In the genomic region with DNA sequence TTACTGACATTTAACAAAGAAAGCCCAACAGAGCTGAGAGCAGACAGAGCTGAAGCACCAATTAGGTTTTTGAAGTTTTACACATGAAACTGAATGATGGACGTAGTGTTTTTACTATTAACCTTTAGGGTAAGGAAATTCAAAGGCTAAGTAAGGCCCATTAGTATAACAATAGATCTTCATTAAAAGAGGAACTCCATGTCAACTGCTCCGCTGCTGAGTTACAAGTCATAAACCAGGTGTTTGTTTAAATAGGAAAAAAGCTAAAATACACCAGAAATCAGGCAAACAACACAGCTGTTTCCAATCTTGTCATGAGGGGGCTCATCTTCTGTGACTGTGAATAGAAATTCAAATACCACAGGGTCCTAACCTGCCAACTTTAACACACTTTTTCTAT, we compare ENCODE assay signal across 8 mouse cellular contexts. TPM values are rescaled to one million over a fixed set of nuclear protein-coding genes. Genes with fewer than 3 reads are reported as not detected.
DNase-seq lines count a peak whose midpoint lies in the region; ATAC-seq and TF ChIP-seq lines count a peak whose summit lies in the region.
"Had no signal": no experiment of that assay in that cellular context is flagged by ENCODE, and none has a peak within 500 bp of the region (broad histone marks: within the 10 kb centered on the region; RNA-seq: fewer than 3 reads in every experiment).

No protein-coding gene starts in this region.

- no peak for DNase-seq in lung, postnatal 0 days (ENCODE audit: low spot score)
- no peak for DNase-seq in liver, embryonic 14.5 days (ENCODE audit: low read depth in 3 of 3, low spot score in 3 of 3)
- DNase-seq in stomach, postnatal 0 days (ENCODE audit: low spot score): no peak
- no peak for DNase-seq in embryo, embryonic 11 days
- DNase-seq in spleen, adult 12 weeks (ENCODE audit: low spot score): no peak
- DNase-seq: right cerebral cortex, postnatal 4 days had no signal

- H3K36me3 ChIP-seq in lung, embryonic 16.5 days (ENCODE audit: control insufficient read depth, insufficient read depth, low read length): no peaks in the 10 kb centered on the region
- H3K36me3 ChIP-seq in lung, postnatal 0 days (ENCODE audit: insufficient read depth, low read length): no peaks in the 10 kb centered on the region
- no peaks in the 10 kb centered on the region for H3K36me3 ChIP-seq in forebrain, embryonic 16.5 days (ENCODE audit: control insufficient read depth, insufficient read depth)
- H3K36me3 ChIP-seq in liver, embryonic 14.5 days (replicated peaks; ENCODE audit: control insufficient read depth, insufficient read depth, low read depth): no peaks in the 10 kb centered on the region; the same call in 1 of the 2 replicates
- H3K36me3 ChIP-seq in stomach, postnatal 0 days (ENCODE audit: control insufficient read depth, insufficient read depth, low read length): no peaks in the 10 kb centered on the region

- no peak for TF ChIP-seq EP300 in lung, postnatal 0 days (IDR thresholded peaks at IDR 0.05)
- no peak for TF ChIP-seq EP300 in liver, embryonic 14.5 days (IDR thresholded peaks at IDR 0.05; ENCODE audit: low read depth)
- TF ChIP-seq EP300 in stomach, postnatal 0 days (optimal IDR thresholded peaks at IDR 0.05): no peak

- no peak overlapping the region for H3K4me3 ChIP-seq in lung, embryonic 16.5 days (ENCODE audit: low read length)
- H3K4me3 ChIP-seq in lung, postnatal 0 days (ENCODE audit: low read depth, low read length): no peak overlapping the region
- H3K4me3 ChIP-seq in forebrain, embryonic 16.5 days (replicated peaks; ENCODE audit: low read length): peak overlapping the region; percentile 96
- H3K4me3 ChIP-seq in liver, embryonic 14.5 days (ENCODE audit: insufficient read depth in 1 of 2, low read depth in 2 of 2, low read length in 2 of 2): peak overlapping the region; percentile 88 to 93; a peak in 3 of 4 replicates
- H3K4me3 ChIP-seq in stomach, postnatal 0 days (ENCODE audit: low read depth, low read length): no peak overlapping the region

- no peaks in the 10 kb centered on the region for H3K27me3 ChIP-seq in lung, embryonic 16.5 days (ENCODE audit: control insufficient read depth, insufficient read depth, low read depth, low read length)
- H3K27me3 ChIP-seq in lung, postnatal 0 days (replicated peaks; ENCODE audit: insufficient read depth, low read length): no peaks in the 10 kb centered on the region
- H3K27me3 ChIP-seq in forebrain, embryonic 16.5 days (replicated peaks; ENCODE audit: control insufficient read depth, insufficient read depth, low read length): 0 out of 2 replicates have a peak, but pooled peaks cover 9% of the 10 kb centered on the region
- H3K27me3 ChIP-seq in liver, embryonic 14.5 days (ENCODE audit: control insufficient read depth, insufficient read depth, low read length): no peaks in the 10 kb centered on the region; the same call in 1 of the 2 replicates
- no peaks in the 10 kb centered on the region for H3K27me3 ChIP-seq in stomach, postnatal 0 days (ENCODE audit: control insufficient read depth, insufficient read depth, low read length)

- H3K9ac ChIP-seq in lung, embryonic 16.5 days (ENCODE audit: low read length): no peak overlapping the region
- no peak overlapping the region for H3K9ac ChIP-seq in lung, postnatal 0 days (replicated peaks; ENCODE audit: low read depth)
- H3K9ac ChIP-seq in forebrain, embryonic 16.5 days (replicated peaks; ENCODE audit: low read depth, low read length): peak overlapping the region; percentile 100
- H3K9ac ChIP-seq in liver, embryonic 14.5 days (replicated peaks): peak overlapping the region; percentile 93; the same call in 1 of the 2 replicates
- H3K9ac ChIP-seq in stomach, postnatal 0 days (ENCODE audit: low read length): no peak overlapping the region

- H3K27ac ChIP-seq in lung, embryonic 16.5 days (ENCODE audit: low read length): no peak overlapping the region
- H3K27ac ChIP-seq in lung, postnatal 0 days (ENCODE audit: low read length): no peak overlapping the region
- no peak overlapping the region for H3K27ac ChIP-seq in forebrain, embryonic 16.5 days (ENCODE audit: low read length)
- H3K27ac ChIP-seq in liver, embryonic 14.5 days: peak overlapping the region; percentile 78; the same call in 1 of the 2 replicates
- no peak overlapping the region for H3K27ac ChIP-seq in stomach, postnatal 0 days (replicated peaks)

- H3K4me2 ChIP-seq in lung, embryonic 16.5 days (ENCODE audit: low read depth, low read length): peak overlapping the region; percentile 91; the same call in 1 of the 2 replicates
- H3K4me2 ChIP-seq in lung, postnatal 0 days (replicated peaks; ENCODE audit: low read depth, low read length): no peak overlapping the region; the same call in 1 of the 2 replicates
- H3K4me2 ChIP-seq in forebrain, embryonic 16.5 days (ENCODE audit: low read length): peak overlapping the region; percentile 76
- H3K4me2 ChIP-seq in liver, embryonic 14.5 days (ENCODE audit: low read depth): peak overlapping the region; percentile 78
- H3K4me2 ChIP-seq in stomach, postnatal 0 days (replicated peaks; ENCODE audit: low read depth): peak overlapping the region; percentile 95; the same call in 1 of the 2 replicates

- peaks cover 52% of the 10 kb centered on the region for H3K4me1 ChIP-seq in lung, embryonic 16.5 days (replicated peaks; ENCODE audit: control insufficient read depth, insufficient read depth, low read length)
- H3K4me1 ChIP-seq in lung, postnatal 0 days (ENCODE audit: insufficient read depth, low read depth, low read length): peaks cover 8% of the 10 kb centered on the region
- peaks cover 20% of the 10 kb centered on the region for H3K4me1 ChIP-seq in forebrain, embryonic 16.5 days (replicated peaks; ENCODE audit: control insufficient read depth, insufficient read depth, low read length)
- peaks cover 8 to 30% of the 10 kb centered on the region in 2 experiments for H3K4me1 ChIP-seq in liver, embryonic 14.5 days (replicated peaks; ENCODE audit: control insufficient read depth in 2 of 2, insufficient read depth in 2 of 2, low read length in 1 of 2)
- no peaks in the 10 kb centered on the region for H3K4me1 ChIP-seq in stomach, postnatal 0 days (replicated peaks; ENCODE audit: control insufficient read depth, insufficient read depth)

- H3K9me3 ChIP-seq in lung, embryonic 16.5 days (ENCODE audit: control insufficient read depth, low read length): no peaks in the 10 kb centered on the region
- H3K9me3 ChIP-seq in lung, postnatal 0 days (ENCODE audit: low read length): no peaks in the 10 kb centered on the region
- H3K9me3 ChIP-seq in forebrain, embryonic 16.5 days (ENCODE audit: control insufficient read depth, low read length): no peaks in the 10 kb centered on the region
- no peaks in the 10 kb centered on the region for H3K9me3 ChIP-seq in liver, embryonic 14.5 days (ENCODE audit: control insufficient read depth, low read length)
- no peaks in the 10 kb centered on the region for H3K9me3 ChIP-seq in stomach, postnatal 0 days (ENCODE audit: control insufficient read depth, low read length)

- TF ChIP-seq CTCF in lung, postnatal 0 days (IDR thresholded peaks at IDR 0.05): no peak
- TF ChIP-seq CTCF in liver, embryonic 14.5 days (IDR thresholded peaks at IDR 0.05; ENCODE audit: low read depth): no peak
- no peak for TF ChIP-seq CTCF in stomach, postnatal 0 days (IDR thresholded peaks at IDR 0.05; ENCODE audit: low read depth)

- ATAC-seq in lung, embryonic 16.5 days (ENCODE audit: low read depth): no peak
- no peak for ATAC-seq in lung, postnatal 0 days
- no peak for ATAC-seq in forebrain, embryonic 16.5 days
- ATAC-seq in liver, embryonic 14.5 days (ENCODE audit: insufficient read depth): no peak
- ATAC-seq in stomach, postnatal 0 days (ENCODE audit: low FRiP score, low TSS enrichment): no peak

- WGBS in lung, embryonic 16.5 days: 74% methylated on average over 2 of the region's 2 CpGs
- 76% methylated on average over 2 of the region's 2 CpGs for WGBS in lung, postnatal 0 days
- WGBS in forebrain, embryonic 16.5 days: 26% methylated on average over 2 of the region's 2 CpGs
- 71% methylated on average over 2 of the region's 2 CpGs for WGBS in liver, embryonic 14.5 days (ENCODE audit: insufficient replicate concordance)
- WGBS in stomach, postnatal 0 days: 63% methylated on average over 2 of the region's 2 CpGs

RNA-seq across cellular contexts. Expression of gene Maco1, which starts 1.9 kb away (rescaled TPM):
- polyA plus RNA-seq in lung, embryonic 16.5 days (2015; fragmentation: Nextera tagmentation; extraction: Ambion mirVana): 35.9 and 36.3 TPM in 2 replicates
- 32.5 and 33.1 TPM in 2 replicates for polyA plus RNA-seq in lung, postnatal 0 days (2015; fragmentation: Nextera tagmentation; extraction: Ambion mirVana)
- polyA plus RNA-seq in forebrain, embryonic 16.5 days (2015; fragmentation: Nextera tagmentation; extraction: Ambion mirVana): 98.7 and 104 TPM in 2 replicates
- polyA plus RNA-seq in liver, embryonic 14.5 days (2012; rRNA removed): 5.7 and 9.3 TPM in 2 replicates
- polyA plus RNA-seq in liver, embryonic 14.5 days (2014; fragmentation: Nextera tagmentation; extraction: Ambion mirVana): 11.7 and 13.0 TPM in 2 replicates
- 20.8 and 24.1 TPM in 2 replicates for polyA plus RNA-seq in stomach, postnatal 0 days (2015; fragmentation: Nextera tagmentation; extraction: Ambion mirVana)

RNA-seq across cellular contexts. Expression of gene Rhd, which starts 13.1 kb away (rescaled TPM):
- 2.0 and 6.2 TPM in 2 replicates for polyA plus RNA-seq in lung, embryonic 16.5 days (2015; fragmentation: Nextera tagmentation; extraction: Ambion mirVana)
- polyA plus RNA-seq in lung, postnatal 0 days (2015; fragmentation: Nextera tagmentation; extraction: Ambion mirVana): 1.5 and 2.8 TPM in 2 replicates
- 0.47 and 1.0 TPM in 2 replicates for polyA plus RNA-seq in forebrain, embryonic 16.5 days (2015; fragmentation: Nextera tagmentation; extraction: Ambion mirVana)
- 260 and 298 TPM in 2 replicates for polyA plus RNA-seq in liver, embryonic 14.5 days (2012; rRNA removed)
- polyA plus RNA-seq in liver, embryonic 14.5 days (2014; fragmentation: Nextera tagmentation; extraction: Ambion mirVana): 576 and 578 TPM in 2 replicates
- 0.47 TPM in 2 replicates for polyA plus RNA-seq in stomach, postnatal 0 days (2015; fragmentation: Nextera tagmentation; extraction: Ambion mirVana)

Comparison
In these comparisons a context has a peak if more than half of its experiments do, and no peak if none do; other contexts are left out.
1. H3K4me3 ChIP-seq: peak in forebrain, embryonic 16.5 days (single experiment) and liver, embryonic 14.5 days (2 of 2); none in lung, embryonic 16.5 days (single experiment), lung, postnatal 0 days (single experiment) and stomach, postnatal 0 days (single experiment).
2. H3K9ac ChIP-seq: peak in forebrain, embryonic 16.5 days (single experiment) and liver, embryonic 14.5 days (single experiment); none in lung, embryonic 16.5 days (single experiment), lung, postnatal 0 days (single experiment) and stomach, postnatal 0 days (single experiment).
3. RNA of gene Rhd, which starts 13.1 kb away (polyA plus RNA-seq): 260 to 578 TPM in liver, embryonic 14.5 days; 1.5 to 2.8 TPM in lung, postnatal 0 days, 2.0 to 6.2 TPM in lung, embryonic 16.5 days, 0.47 to 1.0 TPM in forebrain, embryonic 16.5 days and 0.47 TPM in stomach, postnatal 0 days; every median in the first group is over 10 times any median in the second.